Mouse (Mus musculus) thymus, adult 2 months (tissue): ENCODE measurements around the gene Utp3. TPM values are rescaled to one million over a fixed set of nuclear protein-coding genes. Genes with fewer than 3 reads are reported as not detected.

Source experiments
- DNase-seq: peaks from one replicate; pipeline ENCODE4 v3.0.0; 2021
- H3K27ac ChIP-seq: fragments of 200-500 bp; 2 replicates; pipeline ENCODE4 v1.5.1; 2012; ENCODE audit warnings: low read length, control low read depth; ENCODE audit not compliant: control insufficient read depth, insufficient read depth
- H3K27me3 ChIP-seq: fragments of 200-500 bp; 2 replicates; pipeline ENCODE4 v1.6.1; 2012; ENCODE audit warnings: mild to moderate bottlenecking, low read length, moderate library complexity, mixed read lengths; ENCODE audit not compliant: control insufficient read depth, insufficient read depth
- H3K36me3 ChIP-seq: fragments of 200-500 bp; 2 replicates; pipeline ENCODE4 v1.6.1; 2012; ENCODE audit warnings: mild to moderate bottlenecking, low read length, moderate library complexity; ENCODE audit not compliant: control insufficient read depth, insufficient read depth
- H3K4me1 ChIP-seq: fragments of 200-500 bp; replicated peaks from 2 replicates; pipeline ENCODE4 v1.6.1; 2012; ENCODE audit warnings: low read length; ENCODE audit not compliant: control insufficient read depth, insufficient read depth
- H3K4me3 ChIP-seq: fragments of 200-500 bp; 2 replicates; pipeline ENCODE4 v1.5.1; 2012; ENCODE audit warnings: mild to moderate bottlenecking, low read length, control low read depth, moderate library complexity; ENCODE audit not compliant: control insufficient read depth, insufficient read depth
- CTCF ChIP-seq: fragments of 200-500 bp; IDR thresholded peaks from 2 replicates; pipeline ENCODE4 v1.5.1; 2012; ENCODE audit warnings: mild to moderate bottlenecking, control low read depth, low read length, moderate library complexity, borderline replicate concordance; ENCODE audit not compliant: control insufficient read depth, poor library complexity, insufficient read depth; ENCODE audit errors: extremely low read depth
- POLR2A ChIP-seq: fragments of 200-500 bp; IDR thresholded peaks from 2 replicates; pipeline ENCODE4 v1.6.1; 2012; ENCODE audit warnings: mild to moderate bottlenecking, low read length, control low read depth, moderate library complexity; ENCODE audit not compliant: control insufficient read depth, poor library complexity, insufficient read depth; ENCODE audit errors: extremely low read depth
- WGBS: fragments of 180-500 bp; shearing (Covaris S2); methylation state at CpG from one replicate; pipeline ENCODE4 v1.1.7; 2018; 5-methylcytosine and 5-hydroxymethylcytosine counted together
- polyA plus RNA-seq: library from polyadenylated mRNA; depleted of rRNA; stranded (reverse); fragments of >200 nt; gene quantifications from 2 replicates; pipeline ENCODE4 v1.2.3, GENCODE M21; 2012; rRNA removed

The Utp3 gene
- 19.0 and 21.3 TPM in 2 replicates for polyA plus RNA-seq

DNA sequence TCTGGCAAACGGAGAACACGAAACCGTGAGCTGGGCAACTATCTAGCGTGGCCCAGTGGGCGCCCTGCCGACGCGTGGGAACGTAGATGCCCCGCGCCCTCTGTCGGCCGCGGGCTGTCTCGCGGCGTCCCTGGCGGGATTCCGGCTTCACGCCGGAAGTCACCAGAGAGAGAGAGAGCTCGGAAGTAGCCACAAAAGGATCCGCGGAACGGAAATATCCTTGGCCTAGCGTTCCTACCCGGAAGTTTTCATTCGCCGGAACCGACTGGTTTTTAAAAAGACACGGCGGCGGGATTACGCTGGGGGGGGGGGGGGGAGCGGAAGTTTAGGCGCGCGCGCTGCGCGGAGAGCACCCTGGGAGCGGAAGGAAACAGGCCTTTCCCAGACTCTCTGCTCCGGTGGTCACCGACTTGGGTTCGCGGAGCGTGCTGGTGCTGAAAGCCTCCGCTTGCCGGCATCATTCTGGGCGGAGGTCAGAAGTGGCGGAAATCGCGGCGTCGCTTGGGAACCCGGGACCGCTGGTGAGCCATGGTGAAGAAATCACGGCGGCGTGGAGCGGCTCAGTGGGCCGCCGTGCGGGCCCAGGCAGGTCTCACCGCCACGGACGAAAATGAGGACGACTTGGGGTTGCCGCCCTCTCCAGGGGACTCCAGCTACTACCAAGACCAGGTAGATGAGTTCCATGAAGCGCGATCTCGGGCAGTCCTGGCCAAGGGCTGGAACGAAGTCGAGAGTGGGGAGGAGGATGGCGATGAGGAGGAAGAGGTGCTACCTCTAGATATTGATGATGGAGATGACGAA is at the start of gene Utp3:
Gene Utp3 (plus strand): TSS at position 377 of the 801 bp plus-strand sequence.
- Histone ChIP-seq H3K27me3 (no peaks in the 10 kb centered on the region), H3K4me3 (peak within 1 kb of the TSS; percentile 83), H3K36me3 (no peaks in the 10 kb centered on the region), H3K4me1 (peaks cover 13% of the 10 kb centered on the region), H3K27ac (peak within 1 kb of the TSS; percentile 95)
- TF ChIP-seq POLR2A (peak; percentile 93), CTCF (peak; percentile 97)
- DNase-seq = peak; percentile 90
- under 1% methylated on average over 76 of the region's 76 CpGs for WGBS

DNA sequence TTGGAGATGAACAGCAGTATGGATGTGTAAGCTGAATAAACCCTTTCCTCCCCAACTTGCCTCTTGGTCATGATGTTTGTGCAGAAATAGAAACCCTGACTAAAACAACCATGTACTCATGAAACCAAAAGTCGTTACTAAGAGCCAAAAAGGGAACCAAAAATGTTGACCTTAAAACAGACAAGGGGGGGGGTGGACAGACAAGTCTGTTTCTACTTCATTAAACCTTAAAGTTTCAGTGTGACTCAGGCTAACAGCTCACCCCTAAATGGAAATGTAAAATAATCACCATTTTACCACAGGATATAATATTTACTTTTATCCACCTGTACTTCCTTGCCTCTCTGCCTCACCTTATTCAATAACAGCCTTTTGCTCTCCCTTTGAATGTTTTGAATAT is 45.7 kb upstream of the Utp3 start:
- no peak for DNase-seq
- WGBS = 27% methylated on average over 1 of the region's 1 CpGs
- Histone ChIP-seq H3K4me3 (no peak overlapping the region), H3K36me3 (no peaks in the 10 kb centered on the region), H3K4me1 (no peaks in the 10 kb centered on the region), H3K27ac (no peak overlapping the region), H3K27me3 (no peaks in the 10 kb centered on the region)
- no peak for TF ChIP-seq CTCF
- no peak for TF ChIP-seq POLR2A

DNA sequence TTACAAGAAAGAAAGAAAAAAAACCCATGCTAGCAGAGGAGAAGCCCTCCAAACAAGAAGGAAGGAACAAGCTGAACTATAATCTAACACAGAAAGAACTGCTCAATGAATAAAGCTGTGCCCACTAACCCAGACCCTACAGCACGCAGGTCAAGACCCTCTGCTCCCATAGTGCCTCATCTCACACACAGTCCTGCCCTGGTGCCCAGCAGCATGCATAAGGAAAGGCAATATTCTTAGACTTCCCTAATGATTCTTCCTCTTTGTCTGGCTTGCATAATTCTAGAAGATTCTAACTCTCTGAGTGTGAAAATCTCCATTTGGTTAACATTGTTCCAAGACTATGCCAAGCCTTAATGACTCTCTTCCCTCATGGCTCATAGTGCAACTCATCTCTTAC is 45.3 kb upstream of the Utp3 start:
- Histone ChIP-seq H3K36me3 (no peaks in the 10 kb centered on the region), H3K4me1 (no peaks in the 10 kb centered on the region), H3K4me3 (no peak overlapping the region), H3K27ac (no peak overlapping the region), H3K27me3 (no peaks in the 10 kb centered on the region)
- 85% methylated on average over 1 of the region's 1 CpGs for whole genome bisulfite sequencing
- no peak for DNase-seq
- TF ChIP-seq POLR2A = no peak
- TF ChIP-seq CTCF = no peak

DNA sequence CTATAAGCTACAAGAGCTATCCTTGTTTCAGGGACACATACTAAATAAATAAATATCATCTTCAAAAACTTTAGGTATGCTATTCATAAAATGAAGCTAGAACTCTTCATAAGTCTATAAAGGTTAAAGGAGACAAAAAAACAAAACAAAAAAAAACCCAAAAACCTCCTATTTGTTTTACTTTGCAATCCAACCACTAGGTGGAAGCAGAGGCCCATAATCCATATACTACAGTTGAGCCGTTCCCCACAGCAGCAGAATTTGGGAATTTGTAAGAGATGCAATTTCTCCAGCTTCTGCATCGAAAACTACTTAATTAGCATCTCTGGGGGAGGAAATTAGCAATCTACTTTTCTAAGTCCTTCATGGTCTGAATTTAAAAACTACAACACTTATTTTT is 35.0 kb upstream of the Utp3 start:
- Histone ChIP-seq H3K36me3 (no peaks in the 10 kb centered on the region), H3K27me3 (no peaks in the 10 kb centered on the region), H3K4me1 (no peaks in the 10 kb centered on the region), H3K27ac (no peak overlapping the region), H3K4me3 (no peak overlapping the region)
- DNase-seq = peak; percentile 43
- 1% methylated on average over 2 of the region's 2 CpGs for WGBS
- TF ChIP-seq CTCF = no peak
- no peak for TF ChIP-seq POLR2A

DNA sequence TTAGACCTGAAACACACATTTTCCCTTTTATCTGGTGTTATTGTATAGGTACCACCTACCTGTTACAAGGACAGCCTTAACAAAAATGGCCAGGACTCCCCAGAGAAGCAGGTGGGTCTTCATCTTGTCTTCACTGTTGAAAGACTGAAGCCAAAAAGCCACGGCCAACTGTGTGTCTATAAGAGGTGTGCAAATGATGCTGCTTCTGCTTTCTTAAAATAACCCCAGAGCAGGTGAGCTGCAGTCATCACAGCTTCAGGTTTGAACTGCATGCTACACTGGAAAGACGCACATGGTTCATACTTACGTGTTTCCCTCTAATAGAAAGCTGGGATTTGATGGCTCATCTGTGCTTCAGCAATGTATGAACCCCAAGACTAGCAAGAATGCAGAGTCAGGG is 26.6 kb upstream of the Utp3 start, which contains the start of gene Jchain:
Gene Jchain (minus strand): TSS at position 235 of the 400 bp plus-strand sequence.
- H3K27me3 ChIP-seq = no peaks in the 10 kb centered on the region
- no peak for DNase-seq
- H3K4me1 ChIP-seq = peaks cover 4% of the 10 kb centered on the region
- no peaks in the 10 kb centered on the region for H3K36me3 ChIP-seq
- H3K4me3 ChIP-seq = no peak within 1 kb of the TSS
- 86% methylated on average over 3 of the region's 3 CpGs for WGBS
- TF ChIP-seq CTCF (no peak), POLR2A (no peak)
- no peak within 1 kb of the TSS for H3K27ac ChIP-seq

DNA sequence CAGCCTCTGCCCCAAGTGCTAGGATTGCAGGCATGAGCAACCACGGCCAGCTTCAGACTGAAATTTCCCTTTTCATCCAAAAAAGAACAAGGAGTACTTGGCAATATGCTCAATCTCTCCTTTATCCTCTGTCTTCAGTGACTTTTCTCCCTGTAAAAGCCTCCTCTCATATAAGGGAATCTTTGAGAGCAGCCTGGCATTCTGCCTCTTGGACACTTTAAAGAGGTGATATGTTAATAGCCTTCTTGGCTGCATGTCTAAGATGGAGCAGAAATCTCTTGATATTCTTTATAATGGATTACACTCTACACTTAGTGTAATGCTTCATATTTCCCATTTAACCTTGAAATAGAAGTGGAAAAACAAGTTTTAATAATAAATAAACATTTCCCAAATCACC is 23.4 kb upstream of the Utp3 start:
- Histone ChIP-seq H3K27ac (no peak overlapping the region), H3K27me3 (no peaks in the 10 kb centered on the region), H3K4me1 (peaks cover 6% of the 10 kb centered on the region), H3K4me3 (no peak overlapping the region), H3K36me3 (no peaks in the 10 kb centered on the region)
- 84% methylated on average over 1 of the region's 1 CpGs for WGBS
- no peak for TF ChIP-seq CTCF
- no peak for TF ChIP-seq POLR2A
- no peak for DNase-seq
